Mouse (Mus musculus) cerebellum, adult 2 months (tissue): ENCODE measurements around the gene Muc2.

Experiments
- CTCF ChIP-seq: fragments of 200-500 bp; IDR thresholded peaks from 2 replicates; pipeline ENCODE4 v1.5.1; 2011; ENCODE audit warnings: low read depth, mild to moderate bottlenecking, control low read depth, low read length, moderate library complexity, borderline replicate concordance; ENCODE audit not compliant: insufficient read depth
- POLR2A ChIP-seq: fragments of 200-500 bp; IDR thresholded peaks from 2 replicates; pipeline ENCODE4 v1.6.1; 2011; ENCODE audit warnings: low read length, control low read depth, borderline replicate concordance; ENCODE audit not compliant: insufficient read depth

- TF ChIP-seq CTCF (no peak), POLR2A (no peak)
These were observed 43.1 kb upstream of the Muc2 start for GRCm38 (mm10) chr7:141647083-141647482.
